Mouse (Mus musculus) kidney, postnatal 0 days (tissue): Measurements from ENCODE around the gene Kmt2a. TPM values are rescaled to one million over a fixed set of nuclear protein-coding genes. Genes with fewer than 3 reads are reported as not detected.

Experiments
- ATAC-seq: fragments of 200-750 bp; cut with Nextera tagmentation; replicated peaks from 2 replicates; pipeline ENCODE4 v1.8.0; 2017; ENCODE audit warnings: low read depth, moderate number of reproducible peaks, moderate TSS enrichment, moderate library complexity; ENCODE audit not compliant: low FRiP score
- DNase-seq: peaks from one replicate; pipeline ENCODE4 v3.0.0-alpha.2; 2016; ENCODE audit warnings: low spot score
- H3K27ac ChIP-seq: fragments of 300-500 bp; sonication (generic); 2 replicates; pipeline ENCODE4 v1.5.1; 2014; ENCODE audit warnings: mild to moderate bottlenecking
- H3K27me3 ChIP-seq: fragments of 300-500 bp; sonication (generic); 2 replicates; pipeline ENCODE4 v1.6.1; 2014; ENCODE audit warnings: low read length, mixed read lengths; ENCODE audit not compliant: insufficient read depth
- H3K36me3 ChIP-seq: fragments of 300-500 bp; sonication (generic); 2 replicates; pipeline ENCODE4 v1.6.1; 2014; ENCODE audit warnings: low read length, mixed read lengths; ENCODE audit not compliant: insufficient read depth
- H3K4me1 ChIP-seq: fragments of 300-500 bp; sonication (generic); replicated peaks from 2 replicates; pipeline ENCODE4 v1.6.1; 2014; ENCODE audit warnings: antibody characterized with exemption, low read length, mixed read lengths; ENCODE audit not compliant: insufficient read depth
- H3K4me2 ChIP-seq: fragments of 300-500 bp; sonication (generic); 2 replicates; pipeline ENCODE4 v1.6.1; 2014; ENCODE audit warnings: mild to moderate bottlenecking, low read length, moderate library complexity, mixed read lengths
- H3K4me3 ChIP-seq: fragments of 300-500 bp; sonication (generic); replicated peaks from 2 replicates; pipeline ENCODE4 v1.5.1; 2014; ENCODE audit warnings: low read depth, low read length
- H3K9ac ChIP-seq: fragments of 300-500 bp; sonication (generic); 2 replicates; pipeline ENCODE4 v1.6.1; 2014; ENCODE audit warnings: low read depth, low read length
- H3K9me3 ChIP-seq: fragments of 300-500 bp; sonication (generic); replicated peaks from 2 replicates; pipeline ENCODE4 v1.6.1; 2016; ENCODE audit warnings: low read length, inconsistent platforms, mixed read lengths
- CTCF ChIP-seq: IDR thresholded peaks from 2 replicates; pipeline ENCODE4 v1.5.1; 2016; ENCODE audit warnings: antibody characterized with exemption, low read depth, mild to moderate bottlenecking, moderate library complexity
- WGBS: fragments of 180-500 bp; shearing (Covaris S2); extraction: QIAGEN DNeasy Blood & Tissue Kit; methylation state at CpG from one replicate; pipeline ENCODE4 v1.1.7; 2014; 5-methylcytosine and 5-hydroxymethylcytosine counted together
- polyA plus RNA-seq: library from polyadenylated mRNA; unstranded; fragments of >200 nt; fragmentation: Nextera tagmentation; extraction: Ambion mirVana; gene quantifications from 2 replicates; pipeline ENCODE4 v1.2.1, GENCODE M21; 2015

The Kmt2a gene
- polyA plus RNA-seq, 1 experiment from 2014 or later = 6.6 TPM

DNA sequence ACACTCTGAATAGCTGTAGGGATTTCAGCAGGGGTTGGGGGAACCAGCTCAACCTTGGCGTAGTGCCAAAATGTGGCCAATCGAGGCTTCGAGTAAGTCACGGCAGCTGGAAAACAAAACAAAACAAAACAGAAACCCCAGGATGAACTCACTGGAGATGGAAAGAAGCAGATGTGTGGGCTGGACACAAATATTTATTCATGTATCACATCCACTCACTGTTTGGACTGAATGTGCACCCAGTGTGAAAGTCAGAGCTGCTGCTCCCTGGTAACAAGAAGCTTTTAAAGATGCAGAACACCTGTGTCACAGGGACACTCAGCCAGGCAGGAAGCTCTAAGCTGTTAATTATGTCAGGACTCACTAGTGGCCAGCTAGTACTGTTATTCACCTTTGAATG, 33.6 kb upstream of the Kmt2a start:
- Histone ChIP-seq H3K4me1 (peaks cover 9% of the 10 kb centered on the region; the same call in 1 of the 2 replicates), H3K4me2 (peak overlapping the region; percentile 28; the same call in 1 of the 2 replicates), H3K27ac (no peak overlapping the region; the same call in 1 of the 2 replicates), H3K9me3 (no peaks in the 10 kb centered on the region), H3K4me3 (no peak overlapping the region), H3K36me3 (peaks cover 20% of the 10 kb centered on the region), H3K9ac (no peak overlapping the region; the same call in 1 of the 2 replicates), H3K27me3 (no peaks in the 10 kb centered on the region)
- 11% methylated on average over 4 of the region's 4 CpGs for WGBS
- ATAC-seq = no peak
- TF ChIP-seq CTCF = no peak
- peak; percentile 61 for DNase-seq

DNA sequence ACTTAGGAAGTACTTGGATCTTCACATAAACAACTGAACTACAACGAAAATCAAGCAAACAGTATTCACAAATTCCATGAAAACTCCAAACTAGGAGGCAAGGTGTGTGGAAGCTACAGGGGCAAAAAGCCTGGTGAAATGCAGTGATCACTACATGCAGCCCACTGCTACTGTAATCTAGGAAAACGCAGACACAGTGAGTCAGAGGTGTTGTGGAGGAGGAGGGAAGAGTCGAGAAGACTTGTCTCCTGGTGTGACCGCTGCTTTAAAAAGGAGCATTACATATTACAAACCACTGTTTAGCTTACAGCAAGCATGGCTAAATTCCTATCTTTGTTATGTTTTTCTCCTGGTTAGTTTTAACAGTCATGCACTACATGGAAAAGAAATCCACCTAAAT, 30.3 kb upstream of the Kmt2a start:
- Histone ChIP-seq H3K9me3 (no peaks in the 10 kb centered on the region), H3K4me3 (no peak overlapping the region), H3K4me1 (peaks cover 9% of the 10 kb centered on the region; the same call in 1 of the 2 replicates), H3K36me3 (peaks cover 20% of the 10 kb centered on the region), H3K4me2 (no peak overlapping the region), H3K27me3 (no peaks in the 10 kb centered on the region), H3K27ac (no peak overlapping the region), H3K9ac (no peak overlapping the region)
- ATAC-seq (no peak), DNase-seq (no peak)
- 92% methylated on average over 4 of the region's 4 CpGs for WGBS
- TF ChIP-seq CTCF = no peak

DNA sequence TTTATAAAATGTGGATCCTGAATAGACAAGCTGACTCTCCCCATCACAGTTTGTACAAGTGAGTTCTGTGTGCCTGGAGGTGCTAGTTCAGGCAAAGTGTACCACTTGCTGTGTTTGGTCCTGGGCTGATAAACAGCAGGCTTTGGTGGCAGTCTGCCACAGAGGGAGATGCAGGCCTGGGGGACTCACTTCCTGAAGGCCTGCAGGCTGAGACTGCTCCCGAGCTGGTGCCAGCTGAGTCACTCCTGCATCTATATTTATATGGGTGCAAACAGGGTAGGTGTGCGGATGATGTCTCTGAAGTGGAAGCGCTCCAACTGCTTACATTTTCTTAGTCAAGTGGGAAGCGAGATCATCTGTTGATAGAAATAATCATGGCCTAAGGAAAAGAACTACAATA, 24.5 kb upstream of the Kmt2a start:
- H3K36me3 ChIP-seq = peaks cover 5% of the 10 kb centered on the region
- H3K4me3 ChIP-seq = no peak overlapping the region
- TF ChIP-seq CTCF = no peak
- ATAC-seq (no peak), DNase-seq (no peak)
- H3K27ac ChIP-seq = no peak overlapping the region
- no peak overlapping the region for H3K4me2 ChIP-seq
- no peak overlapping the region for H3K9ac ChIP-seq
- no peaks in the 10 kb centered on the region for H3K27me3 ChIP-seq
- H3K9me3 ChIP-seq = no peaks in the 10 kb centered on the region
- WGBS = 78% methylated on average over 4 of the region's 4 CpGs
- H3K4me1 ChIP-seq = no peaks in the 10 kb centered on the region

DNA sequence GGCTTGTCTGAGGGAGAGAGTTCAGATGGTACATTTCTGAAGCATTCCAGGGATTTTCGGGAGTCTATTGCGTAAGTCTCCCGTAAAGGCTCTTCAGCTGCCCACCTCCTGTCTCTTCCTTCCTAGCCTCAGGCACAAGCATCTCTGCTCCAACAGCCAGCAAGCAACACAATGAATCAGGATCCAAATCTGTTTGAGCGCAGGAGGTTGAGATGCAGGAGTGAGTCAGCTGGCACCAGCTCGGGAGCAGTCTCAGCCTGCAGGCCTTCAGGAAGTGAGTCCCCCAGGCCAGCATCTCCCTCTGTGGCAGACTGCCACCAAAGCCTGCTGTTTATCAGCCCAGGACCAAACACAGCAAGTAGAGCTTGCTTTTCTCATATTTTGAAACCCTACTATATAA, 23.9 kb upstream of the Kmt2a start:
- no peak for DNase-seq
- WGBS = 56% methylated on average over 5 of the region's 5 CpGs
- Histone ChIP-seq H3K4me3 (no peak overlapping the region), H3K27ac (no peak overlapping the region), H3K27me3 (no peaks in the 10 kb centered on the region), H3K9me3 (no peaks in the 10 kb centered on the region), H3K9ac (no peak overlapping the region), H3K4me1 (no peaks in the 10 kb centered on the region), H3K4me2 (no peak overlapping the region), H3K36me3 (peaks cover 3% of the 10 kb centered on the region; the same call in 1 of the 2 replicates)
- ATAC-seq = no peak
- no peak for TF ChIP-seq CTCF

DNA sequence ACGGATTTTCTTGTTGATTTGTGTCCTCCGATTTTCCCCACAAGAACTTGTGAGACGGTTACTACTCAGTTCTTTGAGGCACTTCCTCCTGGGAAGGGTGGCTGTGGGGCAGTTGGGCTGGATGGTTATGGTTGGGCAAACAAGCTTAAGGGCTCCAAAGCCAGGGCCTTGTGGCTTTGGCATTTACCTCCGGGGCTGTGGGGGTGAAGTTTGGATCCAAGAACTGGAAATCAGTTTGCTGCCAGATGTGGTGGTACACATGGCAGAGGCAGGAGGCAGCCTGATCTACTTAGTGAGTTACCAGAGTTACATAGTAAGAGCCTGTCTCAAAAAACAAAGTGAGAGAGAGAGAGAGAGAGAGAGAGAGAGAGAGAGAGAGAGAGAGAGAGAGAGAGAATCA, 22.8 kb upstream of the Kmt2a start:
- no peak for TF ChIP-seq CTCF
- WGBS = 54% methylated on average over 4 of the region's 4 CpGs

DNA sequence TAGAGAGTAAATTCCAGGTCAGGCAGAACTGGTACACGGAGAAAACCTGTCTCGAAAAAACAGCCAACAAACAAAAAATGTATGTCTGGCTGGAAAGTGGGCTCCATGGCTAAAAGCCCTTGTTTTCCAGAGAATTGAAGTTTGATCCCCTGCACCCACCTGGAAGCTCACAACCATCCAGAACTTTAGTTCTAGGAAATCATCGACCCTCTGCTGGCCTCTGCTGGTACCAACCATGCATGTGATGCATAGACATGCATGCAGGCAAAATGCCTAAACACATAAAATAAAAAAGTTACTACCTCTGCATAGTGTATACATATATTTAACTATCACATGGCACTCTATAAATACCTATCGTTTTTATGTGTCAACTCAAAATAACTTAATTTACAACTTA, 19.3 kb upstream of the Kmt2a start:
- ATAC-seq (no peak), DNase-seq (no peak)
- WGBS = 65% methylated on average over 4 of the region's 4 CpGs
- no peaks in the 10 kb centered on the region for H3K36me3 ChIP-seq
- H3K4me3 ChIP-seq = no peak overlapping the region
- no peak overlapping the region for H3K4me2 ChIP-seq
- peak; percentile 52 for TF ChIP-seq CTCF
- H3K27me3 ChIP-seq = no peaks in the 10 kb centered on the region
- H3K4me1 ChIP-seq = no peaks in the 10 kb centered on the region
- H3K9me3 ChIP-seq = no peaks in the 10 kb centered on the region
- no peak overlapping the region for H3K27ac ChIP-seq
- H3K9ac ChIP-seq = no peak overlapping the region

More for the DNA sequence above, 22.8 kb upstream of the Kmt2a start:
- no peaks in the 10 kb centered on the region for H3K36me3 ChIP-seq
- H3K4me1 ChIP-seq = no peaks in the 10 kb centered on the region
- no peaks in the 10 kb centered on the region for H3K27me3 ChIP-seq
- no peak overlapping the region for H3K27ac ChIP-seq
- DNase-seq (no peak), ATAC-seq (no peak)
- no peak overlapping the region for H3K4me2 ChIP-seq
- no peak overlapping the region for H3K9ac ChIP-seq
- H3K4me3 ChIP-seq = no peak overlapping the region
- H3K9me3 ChIP-seq = no peaks in the 10 kb centered on the region

DNA sequence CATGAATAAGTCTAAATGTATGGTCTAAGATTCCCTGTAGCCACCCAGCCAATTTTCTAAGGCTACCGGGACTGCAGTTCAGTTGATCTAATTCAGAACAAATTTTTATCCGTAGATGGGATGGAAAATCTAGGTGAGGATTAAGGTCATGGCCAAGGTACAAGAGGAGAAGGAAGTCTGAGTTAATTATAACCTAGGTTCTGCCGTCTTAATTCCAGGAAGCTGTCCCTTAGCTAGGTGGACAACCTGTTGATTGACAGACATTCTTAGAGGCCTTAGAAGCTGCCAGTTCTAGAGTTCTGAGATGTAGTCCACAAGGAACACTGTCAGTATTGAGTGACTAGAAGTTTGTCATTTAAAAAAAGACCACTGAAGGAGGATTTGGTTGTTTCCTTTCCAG, 18.6 kb upstream of the Kmt2a start:
- no peak for TF ChIP-seq CTCF
- no peaks in the 10 kb centered on the region for H3K9me3 ChIP-seq
- H3K36me3 ChIP-seq = no peaks in the 10 kb centered on the region
- no peaks in the 10 kb centered on the region for H3K27me3 ChIP-seq
- no peaks in the 10 kb centered on the region for H3K4me1 ChIP-seq
- H3K4me3 ChIP-seq = no peak overlapping the region
- 43% methylated on average over 3 of the region's 3 CpGs for WGBS
- no peak overlapping the region for H3K9ac ChIP-seq
- DNase-seq = no peak
- 0 out of 2 replicates have a peak overlapping the region, but pooled peaks have one; percentile 25 for H3K27ac ChIP-seq
- no peak for ATAC-seq
- H3K4me2 ChIP-seq = no peak overlapping the region
